Mouse (Mus musculus) limb, embryonic 13.5 days (tissue): ENCODE results near the gene Cldnd2. TPM values are rescaled to one million over a fixed set of nuclear protein-coding genes. Genes with fewer than 3 reads are reported as not detected.

Experiments used
- ATAC-seq: fragments of 200-750 bp; cut with Nextera tagmentation; 2 replicates; pipeline ENCODE4 v1.8.0; 2017; ENCODE audit warnings: low read depth, moderate number of reproducible peaks, moderate TSS enrichment; ENCODE audit not compliant: low FRiP score
- H3K27ac ChIP-seq: fragments of 300-500 bp; sonication (generic); 2 replicates; pipeline ENCODE4 v1.5.1; 2015; ENCODE audit warnings: inconsistent platforms, mild to moderate bottlenecking, moderate library complexity
- H3K27me3 ChIP-seq: fragments of 300-500 bp; sonication (generic); 2 replicates; pipeline ENCODE4 v1.6.1; 2015; ENCODE audit warnings: mild to moderate bottlenecking, inconsistent platforms
- H3K36me3 ChIP-seq: fragments of 300-500 bp; sonication (generic); 2 replicates; pipeline ENCODE4 v1.6.1; 2015; ENCODE audit warnings: inconsistent platforms, mild to moderate bottlenecking, moderate library complexity
- H3K4me1 ChIP-seq: fragments of 300-500 bp; sonication (generic); 2 replicates; pipeline ENCODE4 v1.6.1; 2015; ENCODE audit warnings: inconsistent platforms
- H3K4me2 ChIP-seq: fragments of 300-500 bp; sonication (generic); replicated peaks from 2 replicates; pipeline ENCODE4 v1.6.1; 2015; ENCODE audit warnings: inconsistent platforms, mild to moderate bottlenecking, moderate library complexity
- H3K4me3 ChIP-seq: fragments of 300-500 bp; sonication (generic); 2 replicates; pipeline ENCODE4 v1.5.1; 2015; ENCODE audit warnings: moderate library complexity, mild to moderate bottlenecking, inconsistent platforms
- H3K9ac ChIP-seq: fragments of 300-500 bp; sonication (generic); 2 replicates; pipeline ENCODE4 v1.6.1; 2015; ENCODE audit warnings: mild to moderate bottlenecking, inconsistent platforms
- H3K9me3 ChIP-seq: fragments of 300-500 bp; sonication (generic); 2 replicates; pipeline ENCODE4 v1.6.1; 2016; ENCODE audit warnings: inconsistent platforms
- WGBS: fragments of 180-500 bp; shearing (Covaris S2); methylation state at CpG from one replicate; pipeline ENCODE4 v1.1.7; 2015; 5-methylcytosine and 5-hydroxymethylcytosine counted together
- polyA plus RNA-seq: library from polyadenylated mRNA; unstranded; fragments of >200 nt; fragmentation: Nextera tagmentation; extraction: Ambion mirVana; gene quantifications from 2 replicates; pipeline ENCODE4 v1.2.1, GENCODE M21; 2015

The Cldnd2 gene
- polyA plus RNA-seq, 1 experiment from 2014 or later = not detected

DNA sequence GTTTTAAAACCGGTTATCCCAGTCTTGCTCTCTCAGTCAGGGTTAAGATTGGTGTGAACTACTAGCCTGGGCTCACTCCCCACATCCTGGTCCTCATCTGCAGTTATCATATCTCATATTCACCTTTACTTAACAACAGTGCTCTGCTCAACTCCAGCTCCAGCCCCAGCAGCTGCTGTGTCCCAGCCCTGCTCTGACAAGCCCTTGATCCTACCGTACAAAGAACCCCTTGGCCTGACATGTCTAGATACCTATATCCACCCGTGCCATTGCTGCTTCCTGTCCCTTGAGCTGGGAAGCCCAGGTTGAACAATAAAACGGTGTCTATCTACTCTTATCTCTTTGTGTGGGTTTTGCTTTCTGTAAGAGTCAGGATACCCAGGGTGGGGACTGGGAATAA is 11.1 kb upstream of the Cldnd2 start:
- no peak overlapping the region for H3K27ac ChIP-seq
- no peaks in the 10 kb centered on the region for H3K27me3 ChIP-seq
- H3K4me1 ChIP-seq = no peaks in the 10 kb centered on the region
- H3K9ac ChIP-seq = no peak overlapping the region
- no peak for ATAC-seq
- WGBS = 62% methylated on average over 4 of the region's 4 CpGs
- H3K9me3 ChIP-seq = no peaks in the 10 kb centered on the region
- H3K4me3 ChIP-seq = no peak overlapping the region
- H3K4me2 ChIP-seq = no peak overlapping the region
- H3K36me3 ChIP-seq = no peaks in the 10 kb centered on the region

DNA sequence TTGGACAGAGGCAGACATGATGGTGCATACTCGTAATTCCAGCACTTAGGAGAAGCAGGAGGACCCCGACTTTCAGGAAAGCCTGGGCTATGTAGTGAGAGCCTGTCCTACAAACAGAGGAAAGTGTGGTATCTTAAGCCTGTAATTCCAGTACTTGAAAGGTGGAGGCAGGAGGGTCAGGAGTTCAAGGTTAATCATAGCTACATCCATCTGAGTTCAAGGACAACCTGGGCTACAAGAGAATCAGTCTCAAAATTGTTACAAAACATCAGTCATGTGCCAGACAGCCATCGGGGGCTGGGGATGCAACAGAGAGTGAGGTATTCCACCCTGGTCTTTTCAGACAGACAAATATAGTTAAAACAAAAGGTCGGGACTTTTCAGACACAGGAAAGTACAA is 7.7 kb upstream of the Cldnd2 start:
- no peak overlapping the region for H3K27ac ChIP-seq
- no peak overlapping the region for H3K9ac ChIP-seq
- no peaks in the 10 kb centered on the region for H3K27me3 ChIP-seq
- 68% methylated on average over 4 of the region's 4 CpGs for WGBS
- no peaks in the 10 kb centered on the region for H3K4me1 ChIP-seq
- H3K4me2 ChIP-seq = no peak overlapping the region
- no peaks in the 10 kb centered on the region for H3K9me3 ChIP-seq
- H3K36me3 ChIP-seq = no peaks in the 10 kb centered on the region
- no peak overlapping the region for H3K4me3 ChIP-seq
- no peak for ATAC-seq

DNA sequence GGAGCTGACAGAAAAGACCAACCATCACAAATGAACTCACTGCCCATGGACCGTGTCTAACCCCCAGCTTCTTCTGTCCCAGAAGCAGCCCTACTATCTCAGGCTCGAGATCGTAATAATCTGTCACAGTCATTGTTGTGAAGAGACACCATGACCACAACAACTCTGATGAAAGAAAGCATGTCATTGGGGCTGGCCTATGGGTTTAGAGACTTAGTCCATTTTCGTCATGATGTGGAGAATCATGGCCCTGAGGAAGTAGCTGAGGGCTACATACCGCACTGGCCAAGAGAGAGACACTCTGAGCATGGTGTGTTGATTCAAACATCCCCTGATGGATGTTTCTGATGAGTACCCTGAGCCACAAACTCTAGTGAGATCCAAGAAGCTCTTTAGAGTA is 5.9 kb upstream of the Cldnd2 start:
- Histone ChIP-seq H3K36me3 (no peaks in the 10 kb centered on the region), H3K27me3 (0 out of 2 replicates have a peak, but pooled peaks cover 3% of the 10 kb centered on the region), H3K9me3 (no peaks in the 10 kb centered on the region), H3K4me3 (no peak overlapping the region), H3K27ac (no peak overlapping the region), H3K9ac (no peak overlapping the region), H3K4me1 (no peaks in the 10 kb centered on the region), H3K4me2 (no peak overlapping the region)
- ATAC-seq = no peak
- WGBS = 92% methylated on average over 5 of the region's 5 CpGs

GRCm38 (mm10) chr7:43436341-43437255 is 4.0 kb upstream of the Cldnd2 start, which contains the start of gene Nkg7:
TSS of gene Nkg7 (plus strand) at chr7:43437073.
- H3K27ac ChIP-seq = no peak within 1 kb of the TSS
- no peak within 1 kb of the TSS for H3K4me3 ChIP-seq
- no peak for ATAC-seq
- H3K4me2 ChIP-seq = no peak within 1 kb of the TSS
- H3K9ac ChIP-seq = no peak within 1 kb of the TSS
- H3K27me3 ChIP-seq = 0 out of 2 replicates have a peak, but pooled peaks cover 3% of the 10 kb centered on the region
- H3K9me3 ChIP-seq = no peaks in the 10 kb centered on the region
- H3K4me1 ChIP-seq = no peaks in the 10 kb centered on the region
- no peaks in the 10 kb centered on the region for H3K36me3 ChIP-seq
- 65% methylated on average over 10 of the region's 10 CpGs for WGBS

GRCm38 (mm10) chr7:43438611-43439010 is 2.0 kb upstream of the Cldnd2 start:
- no peaks in the 10 kb centered on the region for H3K36me3 ChIP-seq
- peaks cover 9% of the 10 kb centered on the region for H3K4me1 ChIP-seq
- no peak overlapping the region for H3K27ac ChIP-seq
- H3K9ac ChIP-seq = no peak overlapping the region
- WGBS = 79% methylated on average over 4 of the region's 4 CpGs
- no peaks in the 10 kb centered on the region for H3K9me3 ChIP-seq
- ATAC-seq = no peak
- no peak overlapping the region for H3K4me3 ChIP-seq
- 0 out of 2 replicates have a peak, but pooled peaks cover 3% of the 10 kb centered on the region for H3K27me3 ChIP-seq
- H3K4me2 ChIP-seq = no peak overlapping the region

- H3K4me3 ChIP-seq = no peak overlapping the region
- WGBS = 88% methylated on average over 3 of the region's 3 CpGs
- no peak overlapping the region for H3K27ac ChIP-seq
- H3K27me3 ChIP-seq = 0 out of 2 replicates have a peak, but pooled peaks cover 3% of the 10 kb centered on the region
- no peak overlapping the region for H3K4me2 ChIP-seq
- H3K9me3 ChIP-seq = no peaks in the 10 kb centered on the region
- no peak for ATAC-seq
- H3K4me1 ChIP-seq = peaks cover 19% of the 10 kb centered on the region
- H3K36me3 ChIP-seq = no peaks in the 10 kb centered on the region
- H3K9ac ChIP-seq = no peak overlapping the region
Measured at GRCm38 (mm10) chr7:43441071-43441470, 489 bp downstream of the Cldnd2 start.

- Histone ChIP-seq H3K9ac (peak overlapping the region; percentile 72), H3K27me3 (0 out of 2 replicates have a peak, but pooled peaks cover 3% of the 10 kb centered on the region), H3K4me2 (peak overlapping the region; percentile 83), H3K4me3 (peak overlapping the region; percentile 59), H3K4me1 (peaks cover 19% of the 10 kb centered on the region), H3K9me3 (no peaks in the 10 kb centered on the region), H3K36me3 (no peaks in the 10 kb centered on the region), H3K27ac (peak overlapping the region; percentile 96)
- 16% methylated on average over 9 of the region's 9 CpGs for WGBS
- ATAC-seq = no peak
Measured at GRCm38 (mm10) chr7:43442684-43443083, 2.1 kb downstream of the Cldnd2 start.

GRCm38 (mm10) chr7:43443126-43443916 is 2.7 kb downstream of the Cldnd2 start:
- peaks cover 19% of the 10 kb centered on the region for H3K4me1 ChIP-seq
- no peaks in the 10 kb centered on the region for H3K9me3 ChIP-seq
- H3K9ac ChIP-seq = peak overlapping the region; percentile 72
- no peaks in the 10 kb centered on the region for H3K36me3 ChIP-seq
- peak overlapping the region; percentile 83 for H3K4me2 ChIP-seq
- 0 out of 2 replicates have a peak, but pooled peaks cover 3% of the 10 kb centered on the region for H3K27me3 ChIP-seq
- peak; percentile 87 for ATAC-seq
- WGBS = 1% methylated on average over 36 of the region's 36 CpGs
- H3K27ac ChIP-seq = peak overlapping the region; percentile 96
- H3K4me3 ChIP-seq = peak overlapping the region; percentile 59

DNA sequence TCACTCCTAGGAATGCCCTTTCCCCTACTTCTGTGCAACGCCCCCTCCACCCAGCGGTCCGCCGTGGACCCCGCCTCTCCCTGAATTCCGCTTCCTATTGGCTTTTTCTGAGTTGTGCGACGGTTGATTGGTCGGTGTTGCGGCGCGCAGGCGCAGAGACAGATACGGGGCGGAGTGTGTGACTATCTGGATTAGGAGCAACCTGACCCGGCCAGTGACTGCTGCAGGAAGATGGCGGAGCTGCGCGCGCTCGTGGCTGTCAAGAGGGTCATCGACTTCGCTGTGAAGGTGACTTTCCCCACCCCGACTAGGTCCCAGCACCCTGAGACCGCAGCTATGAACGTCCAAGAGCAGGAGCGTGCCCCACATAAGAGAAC is 3.3 kb downstream of the Cldnd2 start, which contains the start of the genes Etfb and Gm45233:
Gene Etfb (plus strand): TSS at position 167 of the 377 bp plus-strand sequence.
Gene Gm45233 (plus strand): TSS at position 212 of the 377 bp plus-strand sequence.
- WGBS = under 1% methylated on average over 27 of the region's 27 CpGs
- peak within 1 kb of the TSS; percentile 96 for H3K27ac ChIP-seq
- H3K9ac ChIP-seq = peak within 1 kb of the TSS; percentile 72
- peak within 1 kb of the TSS; percentile 83 for H3K4me2 ChIP-seq
- peaks cover 19% of the 10 kb centered on the region for H3K4me1 ChIP-seq
- ATAC-seq = peak; percentile 97
- no peaks in the 10 kb centered on the region for H3K9me3 ChIP-seq
- no peaks in the 10 kb centered on the region for H3K36me3 ChIP-seq
- peak within 1 kb of the TSS; percentile 59 for H3K4me3 ChIP-seq
- 0 out of 2 replicates have a peak, but pooled peaks cover 3% of the 10 kb centered on the region for H3K27me3 ChIP-seq

- no peaks in the 10 kb centered on the region for H3K9me3 ChIP-seq
- ATAC-seq = no peak
- WGBS = 77% methylated on average over 4 of the region's 4 CpGs
- H3K4me1 ChIP-seq = peaks cover 14% of the 10 kb centered on the region
- no peak overlapping the region for H3K4me3 ChIP-seq
- H3K4me2 ChIP-seq = no peak overlapping the region
- no peak overlapping the region for H3K27ac ChIP-seq
- H3K27me3 ChIP-seq = no peaks in the 10 kb centered on the region
- peaks cover 18% of the 10 kb centered on the region for H3K36me3 ChIP-seq
- no peak overlapping the region for H3K9ac ChIP-seq
Measured at GRCm38 (mm10) chr7:43447801-43448200, 7.2 kb downstream of the Cldnd2 start.

GRCm38 (mm10) chr7:43448246-43448645 is 7.7 kb downstream of the Cldnd2 start:
- ATAC-seq = no peak
- H3K4me1 ChIP-seq = peaks cover 11% of the 10 kb centered on the region
- peaks cover 22% of the 10 kb centered on the region for H3K36me3 ChIP-seq
- H3K9ac ChIP-seq = no peak overlapping the region
- no peak overlapping the region for H3K27ac ChIP-seq
- no peaks in the 10 kb centered on the region for H3K9me3 ChIP-seq
- H3K27me3 ChIP-seq = no peaks in the 10 kb centered on the region
- no peak overlapping the region for H3K4me3 ChIP-seq
- no peak overlapping the region for H3K4me2 ChIP-seq
- WGBS = 87% methylated on average over 3 of the region's 3 CpGs

DNA sequence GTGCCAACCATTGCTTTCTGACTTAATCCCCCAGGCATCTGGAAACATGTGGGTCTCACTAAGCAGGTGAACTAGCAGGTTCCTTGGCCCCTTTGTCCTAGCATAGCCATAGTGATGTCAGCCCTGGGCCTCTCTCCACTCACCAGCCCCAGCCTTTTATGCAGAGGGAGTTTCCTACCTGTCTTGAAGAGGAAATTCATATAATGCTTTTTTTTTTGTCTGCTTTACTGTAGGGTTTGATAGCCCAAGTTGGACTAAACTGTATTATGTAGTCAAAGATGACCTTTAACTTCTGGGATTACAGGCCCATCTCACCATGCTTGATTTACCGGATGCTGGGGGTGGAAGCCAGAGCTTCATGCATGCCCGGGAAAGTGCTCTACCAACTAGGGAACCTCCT is 9.2 kb downstream of the Cldnd2 start:
- Histone ChIP-seq H3K9ac (no peak overlapping the region), H3K27me3 (no peaks in the 10 kb centered on the region), H3K4me3 (no peak overlapping the region), H3K27ac (no peak overlapping the region), H3K9me3 (no peaks in the 10 kb centered on the region), H3K36me3 (peaks cover 37% of the 10 kb centered on the region), H3K4me1 (peaks cover 4% of the 10 kb centered on the region), H3K4me2 (no peak overlapping the region)
- ATAC-seq = no peak
- whole genome bisulfite sequencing = 93% methylated on average over 2 of the region's 2 CpGs
